Mouse (Mus musculus): Measurements from ENCODE around the gene Stk10.

Stk10 gene

GRCm38 (mm10) chr11:32549236-32549635 lies 16.1 kb downstream of the Stk10 start:
- DNase-seq (ENCODE audit: low read depth, low spot score), result peak; percentile 91

GRCm38 (mm10) chr11:32550102-32550501 lies 17.0 kb downstream of the Stk10 start:
- no peak for DNase-seq (ENCODE audit: low read depth, low spot score)

- DNase-seq (ENCODE audit: low read depth, low spot score), result no peak
Measured at GRCm38 (mm10) chr11:32551056-32551455, 18.0 kb downstream of the Stk10 start.

- peak; percentile 55 for DNase-seq (ENCODE audit: low read depth, low spot score)
Measured at GRCm38 (mm10) chr11:32551579-32552297, 18.6 kb downstream of the Stk10 start.

DNA sequence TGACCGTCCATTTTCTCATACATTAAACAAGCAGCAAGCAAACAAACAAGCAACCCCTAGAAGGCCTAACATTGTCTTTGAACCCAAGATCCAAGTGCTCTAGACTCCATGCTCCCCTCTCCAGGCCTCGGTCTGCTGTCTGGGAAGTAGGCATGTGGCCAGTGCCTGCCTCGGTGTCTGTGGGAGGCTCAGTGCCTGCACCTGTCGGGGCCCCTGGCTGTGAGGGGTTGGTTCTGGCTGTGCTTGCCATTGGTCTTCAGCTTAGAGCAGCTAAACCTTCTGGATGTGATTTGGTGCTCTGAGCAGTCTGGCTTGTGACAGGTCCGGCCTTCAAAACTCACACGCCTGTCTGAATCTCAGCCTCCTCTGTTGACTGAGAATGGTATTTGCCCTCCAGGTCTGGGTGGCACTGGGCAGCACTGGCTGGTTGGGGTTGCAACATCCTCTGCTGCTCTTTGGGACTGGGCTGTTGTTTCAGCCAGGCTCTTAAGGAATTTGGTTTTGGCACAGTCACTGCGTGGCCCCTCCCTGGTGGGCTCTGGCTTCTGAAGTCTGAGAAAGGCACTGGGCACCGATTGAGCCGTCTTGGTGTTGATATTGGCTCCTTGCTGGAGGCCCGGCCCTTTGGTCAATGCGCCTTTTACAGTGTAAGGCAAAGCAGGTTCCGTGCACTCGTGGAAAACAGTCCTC lies 19.4 kb downstream of the Stk10 start:
- DNase-seq (ENCODE audit: low read depth, low spot score), result no peak

DNA sequence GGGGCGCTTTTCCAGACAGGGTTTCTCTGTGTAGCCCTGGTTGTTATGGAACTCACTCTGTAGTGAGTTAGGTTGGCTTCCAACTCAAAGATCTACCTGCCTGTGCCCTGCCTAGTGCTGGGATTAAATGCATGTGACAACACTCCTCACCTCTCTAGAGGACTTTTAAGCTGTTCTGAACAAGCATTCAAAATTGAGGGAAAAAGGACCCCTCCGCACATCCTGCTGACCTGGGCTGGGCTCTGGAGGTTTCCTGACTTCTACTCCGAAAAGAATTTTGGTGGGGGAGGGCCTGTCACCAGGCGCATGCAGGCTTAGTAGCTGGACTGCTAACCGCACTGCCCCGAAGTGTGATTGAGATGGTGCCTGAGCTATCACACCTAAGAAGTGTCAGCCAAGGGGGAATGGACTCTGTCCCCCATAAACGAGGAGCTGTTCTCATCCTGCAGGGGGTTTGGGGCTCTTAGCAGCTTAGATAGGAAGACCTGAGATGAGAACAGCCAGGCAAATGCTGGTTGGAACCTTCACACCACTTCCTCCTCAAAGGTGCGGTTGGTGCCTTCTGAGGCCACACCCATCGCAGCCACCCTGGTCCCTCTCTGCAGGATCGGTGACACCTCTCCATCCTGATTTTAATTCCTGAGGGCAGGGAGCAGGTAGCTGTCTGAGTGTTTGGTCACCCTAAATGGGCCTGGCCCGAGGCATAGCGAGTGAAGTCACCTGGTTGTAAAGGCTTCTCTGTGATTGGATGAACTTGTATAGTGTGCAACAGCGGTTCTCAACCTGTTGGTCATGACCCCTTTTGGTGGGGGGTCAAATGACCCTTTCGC lies 20.4 kb downstream of the Stk10 start:
- no peak for DNase-seq (ENCODE audit: low read depth, low spot score)

DNA sequence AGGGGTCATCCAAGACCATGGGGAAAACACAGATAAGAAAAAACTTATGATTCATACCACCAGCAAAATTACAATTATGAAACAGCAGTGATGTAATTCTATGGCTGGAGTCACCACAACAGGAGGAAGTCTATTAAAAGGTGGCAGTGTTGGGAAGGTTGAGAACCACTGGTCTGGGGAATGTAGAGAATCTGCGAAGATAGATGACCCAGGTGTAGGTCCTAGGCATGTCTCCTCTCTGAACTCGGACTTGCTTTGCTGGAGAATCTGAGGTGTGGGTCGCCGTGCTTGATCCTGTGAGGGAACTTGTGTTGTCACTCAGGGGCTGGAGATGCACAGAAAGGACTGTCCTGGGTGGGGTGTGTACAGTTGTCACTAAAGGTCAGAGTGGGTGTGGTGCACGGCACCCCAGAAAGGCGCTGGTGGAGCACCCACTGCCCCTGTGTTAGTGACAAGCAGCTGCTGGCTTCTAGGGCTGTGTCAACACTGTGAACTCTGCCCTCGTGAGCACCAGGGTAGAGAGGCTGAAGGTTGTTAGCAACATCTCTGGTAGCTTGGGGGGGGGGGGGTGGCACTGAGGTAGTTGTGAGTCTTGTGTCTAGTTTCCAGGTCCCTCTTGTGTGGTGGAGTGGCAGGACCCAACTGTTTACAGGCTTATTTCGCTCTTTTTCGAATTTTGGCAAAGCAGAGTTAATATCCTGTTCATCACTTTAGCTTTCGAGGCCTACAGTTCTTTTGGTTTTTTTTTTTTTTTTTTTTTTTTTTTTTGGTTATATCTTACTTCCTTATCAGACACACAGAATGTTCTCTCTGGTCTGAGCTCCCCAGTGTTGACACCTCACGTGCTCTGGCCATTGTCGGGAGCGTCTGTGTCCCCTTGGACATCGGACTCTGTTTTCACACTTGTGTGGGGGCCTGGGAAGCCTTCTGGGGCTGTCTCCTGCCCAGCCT lies 21.3 kb downstream of the Stk10 start:
- DNase-seq (ENCODE audit: low read depth, low spot score), result no peak

- no peak for DNase-seq (ENCODE audit: low read depth, low spot score)
Measured at GRCm38 (mm10) chr11:32555103-32555689, 22.1 kb downstream of the Stk10 start.

DNA sequence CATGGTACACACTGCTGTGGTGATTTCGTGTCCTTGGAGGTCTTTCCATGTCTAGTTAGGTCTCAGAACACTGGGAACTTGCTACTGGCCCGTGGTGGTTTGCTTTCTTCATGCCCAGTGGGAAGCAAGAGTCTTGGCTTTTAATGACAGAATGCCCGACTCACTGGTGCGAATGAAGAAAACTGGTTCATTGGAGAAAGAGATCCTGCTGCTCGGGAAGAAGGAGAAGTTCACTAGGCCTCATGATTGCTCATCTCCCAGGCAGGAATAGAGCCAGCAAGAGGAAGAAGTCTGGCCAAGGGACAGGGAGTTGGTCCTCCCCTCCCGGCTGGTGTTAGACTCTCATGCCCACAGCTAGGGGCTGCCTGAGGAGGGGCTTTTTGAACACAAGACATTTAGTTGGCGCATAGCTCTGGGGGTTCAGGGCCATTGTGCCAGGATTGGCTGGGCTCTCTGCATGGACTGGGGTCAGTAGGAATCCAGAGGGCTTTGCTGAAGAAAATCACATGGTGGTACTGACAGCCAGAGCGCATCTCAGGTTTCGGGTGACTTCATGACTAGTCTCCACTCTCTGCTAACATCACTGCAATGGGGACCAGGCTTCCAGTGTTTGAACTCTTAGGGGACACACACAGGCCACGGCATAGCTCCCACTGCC lies 23.4 kb downstream of the Stk10 start:
- DNase-seq (ENCODE audit: low read depth, low spot score), result no peak

DNA sequence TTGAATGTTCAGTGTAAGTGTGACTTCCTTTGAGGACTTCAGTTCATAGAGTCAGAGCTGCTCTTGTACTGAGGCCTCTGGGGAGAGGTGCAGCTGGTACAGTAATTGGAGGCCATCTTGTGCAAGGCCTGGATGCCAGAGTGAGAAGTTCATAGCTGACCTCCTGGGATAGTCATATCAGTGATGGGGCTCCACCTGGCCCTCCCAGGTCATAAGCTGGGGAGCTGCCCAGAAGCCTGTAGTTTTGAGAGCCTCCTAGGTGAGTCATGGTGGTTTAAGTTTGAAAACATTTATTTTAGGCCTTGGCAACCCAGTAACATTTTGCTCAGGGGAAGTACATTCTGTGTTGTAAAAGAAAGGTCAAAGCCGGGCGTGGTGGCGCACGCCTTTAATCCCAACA lies 24.9 kb downstream of the Stk10 start:
- no peak for DNase-seq (ENCODE audit: low read depth, low spot score)

DNA sequence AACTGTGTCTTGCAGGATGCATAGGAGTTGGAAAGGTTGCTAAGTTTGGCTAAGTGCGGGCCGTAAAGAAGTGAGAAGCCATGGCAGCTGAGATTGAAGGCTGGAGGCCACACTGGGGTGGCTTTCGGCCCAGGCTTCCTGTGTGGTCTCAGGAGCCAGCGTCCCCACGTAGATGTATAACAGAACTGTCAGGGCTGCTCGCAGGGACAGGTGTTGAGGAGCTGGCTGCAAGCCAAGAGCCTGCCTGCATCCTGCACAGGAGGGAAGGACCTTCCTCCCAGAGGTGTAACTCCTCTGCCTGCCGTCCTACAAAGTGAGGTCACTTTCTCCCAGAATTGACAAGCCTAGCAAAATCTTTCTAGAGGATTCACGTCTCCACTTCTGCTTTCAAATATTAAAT lies 25.6 kb downstream of the Stk10 start:
- no peak for DNase-seq (ENCODE audit: low read depth, low spot score)

- no peak for DNase-seq (ENCODE audit: low read depth, low spot score)
Measured at GRCm38 (mm10) chr11:32560015-32560770, 27.1 kb downstream of the Stk10 start.

GRCm38 (mm10) chr11:32561465-32562355 lies 28.6 kb downstream of the Stk10 start:
- DNase-seq (ENCODE audit: low read depth, low spot score), result no peak

DNA sequence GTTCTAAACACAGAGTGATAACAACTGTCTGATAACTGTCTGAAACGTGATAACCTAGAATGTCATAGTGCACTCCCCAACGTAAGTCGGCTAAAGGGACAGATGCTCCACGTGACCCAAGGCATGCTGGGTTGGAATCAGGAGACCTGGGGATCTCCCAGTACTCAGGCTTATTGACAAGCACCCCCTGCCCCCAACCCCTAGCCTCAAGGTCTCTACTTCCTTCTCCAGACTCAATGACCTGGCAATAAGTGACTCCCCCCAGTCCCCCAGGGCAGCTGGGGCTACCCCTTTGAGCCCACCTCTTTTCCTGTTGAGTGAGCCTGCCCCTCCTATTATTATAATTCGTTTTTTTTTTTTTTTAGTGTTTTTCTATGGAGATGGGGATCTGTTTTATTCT lies 29.6 kb downstream of the Stk10 start:
- DNase-seq (ENCODE audit: low read depth, low spot score), result no peak

GRCm38 (mm10) chr11:32563660-32564059 lies 30.6 kb downstream of the Stk10 start:
- DNase-seq (ENCODE audit: low read depth, low spot score), result no peak

DNA sequence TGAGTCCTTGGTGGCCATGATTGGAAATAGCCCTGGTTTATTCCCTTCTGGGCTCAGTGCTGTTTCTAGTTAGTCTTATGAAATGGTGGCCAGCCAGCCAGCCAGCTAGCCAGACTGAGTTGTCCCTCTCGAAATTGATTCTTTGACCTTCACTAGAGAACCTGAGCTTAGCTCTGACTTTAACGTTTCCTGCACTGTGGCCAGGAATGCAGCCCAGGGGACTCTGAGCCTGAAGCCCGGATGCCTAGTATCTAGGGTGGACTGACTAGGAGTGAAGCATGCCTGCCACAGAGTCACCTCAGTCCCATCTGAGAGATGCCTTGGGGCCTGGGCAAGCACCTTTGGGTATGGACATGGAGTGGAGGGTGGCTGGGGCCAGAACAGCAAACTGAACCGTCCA lies 31.5 kb downstream of the Stk10 start:
- no peak for DNase-seq (ENCODE audit: low read depth, low spot score)

DNA sequence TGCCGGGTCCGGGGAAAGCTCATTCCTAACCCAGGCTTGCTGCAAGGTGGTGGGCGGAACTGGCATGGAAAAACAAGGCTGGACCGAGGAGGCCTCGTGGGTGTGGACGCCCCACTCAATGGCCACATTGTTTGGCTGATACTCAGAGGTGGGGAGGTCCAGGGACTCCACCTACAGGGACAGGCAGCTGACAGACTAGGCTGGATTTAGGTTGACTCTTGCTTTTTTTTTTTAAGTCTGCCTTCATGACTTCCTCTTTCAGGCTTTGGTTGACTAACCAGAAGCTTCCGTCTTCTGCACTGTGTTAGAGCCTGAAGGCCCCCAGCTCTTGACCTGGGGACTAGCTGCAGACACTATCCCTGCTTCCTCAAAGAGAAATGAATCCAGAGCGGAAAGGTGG lies 32.0 kb downstream of the Stk10 start:
- no peak for DNase-seq (ENCODE audit: low read depth, low spot score)

DNA sequence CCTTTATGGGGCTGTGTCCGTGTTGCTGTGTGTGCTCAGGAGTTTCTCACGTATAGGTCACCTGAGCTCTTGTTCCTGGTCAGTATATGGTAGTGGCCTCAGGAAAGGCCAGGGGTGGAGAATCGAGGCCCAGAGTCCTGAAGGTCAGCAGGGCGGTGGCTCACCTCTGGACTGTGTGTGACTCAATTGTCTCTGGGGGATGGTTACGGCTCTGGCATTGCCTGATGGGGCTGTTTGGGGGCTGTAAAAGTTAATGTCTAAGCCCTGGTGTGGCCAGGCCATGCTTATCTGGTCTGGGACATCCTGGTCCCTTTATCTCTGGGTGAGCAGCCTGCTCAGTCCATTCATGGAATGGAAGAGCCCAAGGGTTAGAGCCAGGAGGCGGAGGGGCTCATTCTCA lies 33.1 kb downstream of the Stk10 start:
- no peak for DNase-seq (ENCODE audit: low read depth, low spot score)

All from brain, adult 2 months (tissue).